8 mouse cellular contexts compared by ENCODE assay signal in genomic region chr4:40722011-40722666, GRCm38 (mm10). TPM values are rescaled to one million over a fixed set of nuclear protein-coding genes. Genes with fewer than 3 reads are reported as not detected.
A peak's percentile ranks its signal among the peaks of the same experiment; 100 is the strongest.
DNase-seq lines count a peak whose midpoint lies in the region; ATAC-seq lines count a peak whose summit lies in the region.

TSS of gene Dnaja1 (plus strand) at chr4:40722150.

- H3K27me3 ChIP-seq in heart, embryonic 13.5 days (replicated peaks) = no peaks in the 10 kb centered on the region
- no peaks in the 10 kb centered on the region for H3K27me3 ChIP-seq in liver, embryonic 12.5 days (replicated peaks)
- no peaks in the 10 kb centered on the region for H3K27me3 ChIP-seq in stomach, embryonic 15.5 days (replicated peaks)

- peak within 1 kb of the TSS; percentile 95 for H3K9ac ChIP-seq in heart, embryonic 13.5 days
- peak within 1 kb of the TSS; percentile 90 for H3K9ac ChIP-seq in liver, embryonic 12.5 days
- H3K9ac ChIP-seq in stomach, embryonic 15.5 days = peak within 1 kb of the TSS; percentile 95

- peak; percentile 92 for ATAC-seq in heart, embryonic 13.5 days (ENCODE audit: extremely low read depth, insufficient number of reproducible peaks, low FRiP score, low TSS enrichment)
- ATAC-seq in liver, embryonic 12.5 days = peak; percentile 89
- peak; percentile 95 for ATAC-seq in stomach, embryonic 15.5 days (ENCODE audit: insufficient read depth, low FRiP score, low read depth)

- peaks cover 31% of the 10 kb centered on the region for H3K36me3 ChIP-seq in heart, embryonic 13.5 days
- peaks cover 30% of the 10 kb centered on the region for H3K36me3 ChIP-seq in liver, embryonic 12.5 days
- peaks cover 11% of the 10 kb centered on the region for H3K36me3 ChIP-seq in stomach, embryonic 15.5 days

- peak; percentile 98 for DNase-seq in CD4-positive, CD25-positive, alpha-beta regulatory T cell, adult 2 months (ENCODE audit: low read depth, low spot score)
- DNase-seq in fat pad, adult 2 months (ENCODE audit: extremely low read depth, low read depth, low spot score) = peak; percentile 74
- DNase-seq in kidney, postnatal 10 days = peak; percentile 99
- peak; percentile 96 for DNase-seq in natural killer cell, adult 2 months (ENCODE audit: low spot score in 2 of 2)

- H3K4me3 ChIP-seq in brown adipose tissue, adult 24 weeks (ENCODE audit: insufficient read depth, low read depth, low read length) = peak within 1 kb of the TSS; percentile 89
- H3K4me3 ChIP-seq in heart, embryonic 13.5 days = peak within 1 kb of the TSS; percentile 78
- H3K4me3 ChIP-seq in liver, embryonic 12.5 days = peak within 1 kb of the TSS; percentile 78
- peak within 1 kb of the TSS; percentile 92 for H3K4me3 ChIP-seq in stomach, embryonic 15.5 days (replicated peaks)

- H3K27ac ChIP-seq in brown adipose tissue, adult 24 weeks (replicated peaks; ENCODE audit: low read depth, low read length) = peak within 1 kb of the TSS; percentile 100
- peak within 1 kb of the TSS; percentile 99 for H3K27ac ChIP-seq in heart, embryonic 13.5 days (replicated peaks)
- H3K27ac ChIP-seq in liver, embryonic 12.5 days = peak within 1 kb of the TSS; percentile 97
- peak within 1 kb of the TSS; percentile 100 for H3K27ac ChIP-seq in stomach, embryonic 15.5 days

- peaks cover 9% of the 10 kb centered on the region for H3K4me1 ChIP-seq in brown adipose tissue, adult 24 weeks (ENCODE audit: control insufficient read depth, insufficient read depth, insufficient read length, low read length)
- H3K4me1 ChIP-seq in heart, embryonic 13.5 days = peaks cover 44% of the 10 kb centered on the region
- peaks cover 49% of the 10 kb centered on the region for H3K4me1 ChIP-seq in liver, embryonic 12.5 days
- H3K4me1 ChIP-seq in stomach, embryonic 15.5 days = peaks cover 18% of the 10 kb centered on the region

- H3K4me2 ChIP-seq in heart, embryonic 13.5 days = peak within 1 kb of the TSS; percentile 84
- H3K4me2 ChIP-seq in liver, embryonic 12.5 days = peak within 1 kb of the TSS; percentile 83
- peak within 1 kb of the TSS; percentile 67 for H3K4me2 ChIP-seq in stomach, embryonic 15.5 days

- H3K9me3 ChIP-seq in heart, embryonic 13.5 days = no peaks in the 10 kb centered on the region
- no peaks in the 10 kb centered on the region for H3K9me3 ChIP-seq in liver, embryonic 12.5 days (replicated peaks)
- no peaks in the 10 kb centered on the region for H3K9me3 ChIP-seq in stomach, embryonic 15.5 days

- WGBS in heart, embryonic 13.5 days = under 1% methylated on average over 50 of the region's 54 CpGs
- under 1% methylated on average over 50 of the region's 54 CpGs for WGBS in liver, embryonic 12.5 days (ENCODE audit: insufficient replicate concordance)
- under 1% methylated on average over 54 of the region's 54 CpGs for WGBS in stomach, embryonic 15.5 days

RNA-seq across cellular contexts. Expression of gene Dnaja1, which starts in this region (rescaled TPM):
- 160 and 462 TPM in 2 replicates for polyA plus RNA-seq in brown adipose tissue, adult 24 weeks (2012; ENCODE audit: insufficient read depth, insufficient read length, missing spikeins)
- 243 and 287 TPM in 2 replicates for polyA plus RNA-seq in heart, embryonic 13.5 days (2015; fragmentation: Nextera tagmentation; extraction: Ambion mirVana)
- 245 and 261 TPM in 2 replicates for polyA plus RNA-seq in liver, embryonic 12.5 days (2016; fragmentation: Nextera tagmentation; extraction: Ambion mirVana)
- polyA plus RNA-seq in stomach, embryonic 15.5 days (2015; fragmentation: Nextera tagmentation; extraction: Ambion mirVana) = 361 and 370 TPM in 2 replicates

Comparison
In these comparisons a context has a peak if more than half of its experiments do, and no peak if none do; other contexts are left out.
1. Peak in every context shown above with its lines: DNase-seq, ATAC-seq, H3K4me3 ChIP-seq and H3K27ac ChIP-seq.